Mouse (Mus musculus) forelimb bud, embryonic 11.5 days (tissue): Measurements from ENCODE around the gene Pla2g3.

ENCODE experiments used
- DNase-seq: peaks from one replicate; pipeline ENCODE4 v3.0.0-alpha.2; 2012; ENCODE audit warnings: low read depth, low spot score

The Pla2g3 gene

DNA sequence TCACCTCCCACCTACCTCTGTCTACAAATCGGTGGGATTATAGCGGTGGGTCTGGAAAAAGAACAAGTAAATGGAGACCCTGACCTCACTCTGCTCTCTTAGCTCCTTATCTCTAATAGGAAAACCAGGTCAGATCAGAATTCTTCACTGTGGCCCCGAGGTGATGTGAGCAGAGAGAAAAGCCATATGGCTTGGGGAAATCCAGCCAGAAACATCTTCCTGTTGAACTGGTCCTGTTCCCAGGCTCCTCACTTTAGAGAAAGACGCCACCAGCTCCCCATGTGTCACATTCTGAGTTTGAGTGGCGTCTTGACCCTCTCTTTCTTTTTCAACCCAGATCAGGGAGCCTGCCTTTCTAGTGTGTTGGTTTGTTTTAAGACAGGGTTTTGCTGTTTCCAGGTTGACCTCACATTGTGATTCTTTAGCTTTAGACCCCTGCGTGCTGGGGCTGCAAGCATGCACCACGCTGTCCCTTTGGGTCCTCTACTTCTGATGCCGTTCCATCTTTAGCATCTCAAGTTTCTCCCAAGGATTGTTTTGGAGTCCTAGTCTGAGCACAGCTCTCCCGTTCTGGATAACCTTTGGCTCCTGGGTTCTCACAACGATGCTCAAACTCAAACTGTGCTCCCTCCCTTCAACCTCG lies 31.8 kb downstream of the Pla2g3 start:
- DNase-seq: no peak

DNA sequence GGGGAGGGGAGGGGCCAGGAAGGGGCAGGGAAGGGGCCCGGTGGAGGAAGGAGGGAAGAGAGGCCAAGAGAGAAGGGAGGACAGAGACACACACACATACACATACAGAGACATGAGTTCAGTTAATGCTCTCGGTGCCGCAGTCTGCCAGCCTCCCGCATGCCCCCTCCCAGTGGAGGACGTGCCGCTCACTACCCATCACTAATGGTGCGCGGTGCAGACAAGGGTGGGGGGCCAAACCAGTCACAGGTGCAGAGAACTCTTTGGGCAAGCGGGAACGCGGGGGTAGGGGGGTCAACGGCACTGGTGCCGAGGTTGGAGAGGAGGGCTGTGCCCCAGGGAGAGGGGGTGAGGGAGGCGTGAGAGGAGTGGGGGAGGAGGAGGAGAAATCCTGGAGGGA lies 32.8 kb downstream of the Pla2g3 start:
- DNase-seq: no peak

DNA sequence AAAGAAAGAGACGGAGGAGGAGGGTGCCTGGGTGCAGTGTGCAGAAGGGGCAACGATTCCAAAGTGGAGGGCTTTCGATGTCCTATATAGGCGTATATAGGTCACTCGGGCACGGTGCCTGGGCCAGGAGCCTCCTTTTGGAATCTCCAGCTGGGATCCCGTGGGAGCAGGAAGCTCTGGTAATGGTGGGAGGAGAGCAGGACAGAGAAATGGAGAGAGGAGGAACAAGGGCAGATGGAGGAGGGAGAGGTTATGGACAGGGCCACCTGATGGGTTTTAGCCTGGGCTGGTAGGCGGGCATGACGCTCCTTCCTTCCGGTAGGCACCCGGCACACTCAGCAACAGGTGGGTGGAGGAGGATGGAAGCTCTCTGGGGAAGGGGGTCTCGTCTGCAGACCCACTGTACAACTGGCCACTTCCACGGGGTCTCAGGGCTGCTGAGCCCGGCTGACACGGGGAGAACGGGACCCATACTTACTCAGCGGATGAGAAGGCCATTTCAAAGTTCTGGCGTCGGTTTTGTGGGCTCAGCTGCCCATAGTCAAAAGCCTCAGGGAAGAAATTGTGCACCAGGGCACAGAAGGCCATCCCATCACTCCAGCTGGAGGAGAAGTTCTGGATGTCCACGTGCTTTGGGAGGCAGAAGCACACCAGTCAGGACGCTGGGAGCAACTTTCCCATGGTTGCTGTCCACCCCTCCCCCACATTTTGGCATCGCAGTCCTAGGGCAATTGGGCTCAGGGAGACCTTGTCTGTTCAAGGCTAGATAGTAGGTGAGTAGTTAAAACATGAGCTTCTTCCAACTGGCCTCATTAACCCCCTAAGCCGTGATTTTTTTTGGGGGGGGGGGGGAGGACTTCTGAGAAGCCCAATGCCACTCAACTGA lies 33.5 kb downstream of the Pla2g3 start:
- DNase-seq: no peak

DNA sequence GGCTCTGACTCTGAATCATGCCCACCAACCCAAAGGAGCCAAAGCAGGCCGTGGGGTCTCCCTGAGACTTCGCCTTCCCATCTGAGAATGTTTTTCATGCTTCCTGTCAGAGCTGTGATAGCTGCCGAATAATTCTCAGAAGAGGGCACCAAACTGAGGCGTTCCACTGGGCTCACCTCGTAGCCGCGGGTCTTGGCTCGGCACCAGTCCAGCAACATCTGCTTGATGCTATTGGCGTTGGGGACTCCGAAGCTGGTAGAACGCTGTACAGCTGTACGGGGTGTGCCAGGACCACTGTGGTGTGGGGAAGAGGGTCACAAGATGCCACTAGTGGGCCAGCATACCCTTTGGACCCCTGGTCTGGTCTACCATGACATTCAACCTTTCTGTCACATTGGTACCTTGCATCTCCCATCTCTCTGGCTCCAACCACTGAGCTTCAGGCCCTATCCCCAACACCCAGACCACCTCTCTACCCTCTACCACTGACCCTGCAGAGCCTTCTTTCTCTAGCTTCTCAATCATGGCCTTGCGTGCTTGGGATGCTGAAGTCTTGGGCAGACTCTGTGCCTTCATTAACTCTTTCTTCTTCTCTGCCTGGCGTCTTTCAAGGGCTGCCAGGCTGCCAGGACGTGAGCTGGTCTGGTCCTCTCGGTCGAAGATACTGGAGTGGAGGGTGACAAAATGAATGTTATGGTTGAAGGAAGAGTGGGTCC lies 34.4 kb downstream of the Pla2g3 start:
- DNase-seq: no peak

DNA sequence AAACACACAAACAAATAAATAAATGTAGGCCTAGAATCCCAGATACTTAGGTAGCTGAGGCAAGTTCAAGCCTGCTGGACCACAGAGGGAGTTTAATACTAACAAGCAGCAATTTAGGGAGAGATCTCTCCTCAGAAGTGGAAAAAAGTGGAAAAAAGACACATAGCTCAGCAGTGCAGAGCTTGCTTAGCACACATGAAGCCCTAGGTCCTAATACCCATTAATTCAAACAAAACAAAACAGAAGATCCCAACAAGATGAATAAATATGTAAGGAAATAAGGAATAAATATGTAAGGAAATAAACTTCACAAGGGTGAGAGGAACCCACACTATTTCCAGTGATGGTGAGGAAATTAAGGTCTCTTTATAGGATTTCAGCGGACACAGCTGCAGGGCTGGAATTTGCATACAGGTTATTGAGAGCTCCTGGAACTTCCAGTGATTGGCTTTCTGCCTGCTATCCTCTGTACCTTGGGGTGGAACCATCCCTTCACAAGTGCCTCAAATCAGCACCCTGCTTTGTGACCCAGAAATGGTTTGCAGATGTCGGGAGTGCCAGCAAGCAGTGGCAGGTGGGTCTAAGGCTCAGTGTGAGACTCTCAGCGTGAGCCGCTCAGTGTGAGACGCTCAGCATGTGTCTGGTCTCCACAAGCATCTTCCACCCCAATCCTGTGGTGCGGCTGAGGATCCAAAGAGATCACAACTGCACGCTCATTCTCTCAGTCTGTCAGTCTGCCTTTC lies 35.9 kb downstream of the Pla2g3 start:
- DNase-seq: no peak

DNA sequence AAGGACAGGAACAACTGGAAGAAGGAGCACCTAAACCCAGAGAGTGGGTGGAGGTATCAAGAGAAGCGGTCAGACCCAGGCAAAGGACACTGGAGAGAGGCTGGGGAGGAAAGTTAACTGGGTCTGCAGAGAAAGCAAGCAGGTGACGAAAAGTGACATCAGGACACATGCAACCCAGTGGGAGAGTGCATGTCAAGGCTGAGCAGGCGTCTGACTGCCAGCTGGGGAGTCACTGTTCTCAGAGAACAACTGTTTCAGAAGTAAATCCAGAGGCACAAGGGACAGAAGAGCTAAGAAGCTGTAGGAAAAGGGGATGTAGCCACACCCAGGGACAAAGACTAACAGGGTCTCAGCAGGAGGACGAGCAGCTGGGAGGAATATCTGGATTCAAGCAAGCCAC lies 37.5 kb downstream of the Pla2g3 start:
- DNase-seq: no peak

DNA sequence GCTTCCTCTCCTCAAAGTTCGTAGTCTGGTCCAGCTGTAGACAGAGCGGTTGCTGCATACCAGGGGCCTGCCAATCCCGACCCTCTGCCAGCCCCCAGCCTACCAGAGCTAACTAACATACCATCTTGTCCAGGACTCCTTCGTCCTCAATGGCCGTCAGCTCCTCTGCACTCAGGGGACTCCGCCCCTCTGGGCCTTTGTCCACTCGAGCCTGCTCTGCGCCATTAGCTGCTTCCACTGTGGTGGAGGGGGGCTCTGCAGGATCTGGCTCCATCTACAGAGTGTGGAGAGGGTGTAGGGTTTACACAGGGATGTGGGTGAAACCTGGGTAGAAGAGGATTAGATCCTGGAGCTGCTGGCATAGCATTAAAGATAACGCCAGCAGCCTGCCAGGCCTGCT lies 38.1 kb downstream of the Pla2g3 start:
- DNase-seq: no peak

DNA sequence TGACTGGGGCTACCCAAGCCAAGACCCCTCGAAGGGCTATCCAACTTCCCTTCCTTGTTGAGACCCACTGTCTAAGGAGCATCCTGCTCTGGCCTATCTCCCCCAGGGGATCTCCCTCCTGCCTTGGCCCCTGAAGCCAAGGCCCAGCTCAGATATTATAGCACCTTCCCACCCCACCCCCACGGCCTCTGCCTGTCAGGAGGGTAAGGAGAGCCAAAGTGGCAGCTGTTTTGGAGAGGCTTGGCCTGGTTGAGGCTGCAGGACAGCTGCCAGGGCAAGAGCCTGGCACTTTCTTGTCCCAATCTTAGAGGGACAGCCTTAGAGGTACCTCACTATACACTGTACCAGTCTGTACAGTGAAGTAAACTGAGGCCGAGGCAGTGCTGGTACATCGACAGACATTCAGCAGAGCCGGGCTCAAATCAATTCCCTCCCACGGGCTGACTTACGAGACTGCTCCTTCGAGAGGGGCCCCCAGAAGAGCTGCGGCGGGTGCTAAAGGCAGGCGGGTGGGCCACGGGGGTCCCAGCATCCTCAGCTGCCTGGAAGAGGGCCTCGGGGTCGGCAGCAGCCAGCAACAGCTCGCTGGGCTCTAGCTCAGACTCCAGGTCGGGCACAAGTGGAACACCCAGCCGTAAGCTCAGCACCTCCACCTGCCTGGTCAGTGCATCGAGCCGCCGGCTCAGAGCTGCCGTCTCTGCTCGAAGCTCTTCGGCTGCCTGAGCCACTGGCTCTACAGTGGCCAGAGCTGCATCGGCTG lies 39.1 kb downstream of the Pla2g3 start:
- no peak for DNase-seq

DNA sequence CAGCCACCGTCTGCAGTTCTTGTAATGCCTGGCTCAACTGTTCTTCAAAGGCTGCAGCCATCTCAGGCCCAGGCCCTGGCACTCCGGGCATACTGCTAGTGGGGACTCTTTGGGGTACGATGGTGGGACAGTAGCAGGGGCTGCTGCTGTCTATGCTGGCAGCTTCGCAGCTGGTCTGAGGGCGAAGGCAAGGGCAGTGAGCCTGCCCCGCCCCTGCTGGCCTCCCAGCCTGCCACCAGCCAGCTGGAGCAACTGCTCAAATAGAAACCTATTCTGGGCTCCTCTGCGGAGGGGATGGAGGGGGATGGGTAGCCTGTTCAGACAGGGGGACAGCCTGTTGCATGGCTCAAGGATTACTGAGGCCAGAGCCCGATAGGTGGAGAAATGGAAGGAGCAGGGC lies 39.7 kb downstream of the Pla2g3 start:
- no peak for DNase-seq

DNA sequence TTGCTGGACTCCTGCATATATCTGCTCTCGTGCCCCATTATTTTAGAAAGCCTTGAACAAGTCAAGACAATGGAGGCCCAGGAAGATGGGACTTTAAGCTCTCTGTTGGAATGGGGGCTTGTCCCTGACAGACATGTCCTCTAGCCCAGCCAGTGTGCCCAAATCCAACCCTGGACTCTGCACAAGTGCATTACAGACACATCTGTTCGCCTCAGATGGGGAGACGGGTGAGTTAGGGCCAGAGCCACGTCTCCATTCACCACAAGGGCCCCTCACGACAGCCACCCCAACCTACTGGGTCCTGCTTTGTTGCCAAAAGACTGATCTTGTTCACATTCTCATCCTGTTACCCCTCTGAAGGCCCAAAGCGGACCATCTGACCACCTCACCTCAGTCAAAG lies 40.1 kb downstream of the Pla2g3 start:
- no peak for DNase-seq

DNA sequence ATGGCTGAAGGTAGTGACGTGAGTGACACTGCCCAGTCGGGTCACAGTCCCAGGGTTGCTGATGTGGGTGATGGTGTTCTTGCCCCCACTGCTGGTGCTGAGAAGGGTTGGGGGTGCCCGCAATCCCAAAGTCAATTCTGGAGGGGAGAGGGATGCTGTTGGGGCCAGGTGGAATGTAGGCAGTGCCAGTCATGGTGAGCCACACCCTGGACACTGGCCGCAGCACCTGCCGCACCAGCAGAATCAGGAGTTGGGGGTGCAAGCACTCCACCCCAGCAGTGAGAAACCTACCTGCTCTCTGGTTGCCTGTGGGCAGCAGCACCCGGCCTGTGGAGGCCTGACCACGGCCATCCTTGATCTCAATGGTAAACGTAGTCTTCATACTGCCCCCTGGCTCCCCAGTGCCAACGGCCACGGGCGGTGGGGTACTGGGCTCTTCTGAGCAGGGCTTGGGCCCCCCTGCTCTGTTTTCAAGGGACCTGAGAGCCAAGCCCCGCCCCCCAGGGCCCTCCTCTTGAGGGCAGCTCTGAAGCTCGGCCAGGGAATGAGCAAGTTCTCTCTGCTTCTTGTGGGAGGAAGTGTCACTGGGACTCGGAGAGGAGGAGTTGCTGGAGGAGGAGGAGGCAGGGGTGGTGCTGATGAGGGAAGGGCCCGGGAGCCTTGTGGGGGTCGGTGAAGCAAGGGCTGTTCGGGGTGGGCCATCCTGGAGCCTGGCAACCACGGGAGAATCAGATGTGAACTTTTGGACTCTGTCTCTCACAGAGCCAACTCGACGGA lies 41.6 kb downstream of the Pla2g3 start:
- DNase-seq: no peak

DNA sequence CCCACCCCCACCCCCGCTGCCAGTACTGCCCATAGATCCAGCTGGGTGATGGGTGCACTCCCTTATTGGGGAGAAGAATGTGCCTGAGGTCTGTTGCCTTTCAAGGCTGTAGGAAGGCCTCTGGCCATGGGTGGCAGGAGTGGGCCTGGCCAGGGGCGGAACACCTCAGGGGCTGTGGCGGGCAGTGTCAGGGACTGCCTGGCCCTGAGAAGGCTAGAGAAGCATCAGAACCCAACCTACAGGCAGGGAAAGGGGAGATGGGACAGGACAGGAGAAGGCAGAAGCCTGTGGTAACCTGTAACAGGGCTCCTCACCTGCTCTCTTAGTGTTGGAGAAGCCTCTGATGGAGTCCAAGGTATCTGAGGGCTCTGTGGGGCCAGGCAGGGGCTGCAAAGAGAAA lies 42.6 kb downstream of the Pla2g3 start:
- DNase-seq: no peak

DNA sequence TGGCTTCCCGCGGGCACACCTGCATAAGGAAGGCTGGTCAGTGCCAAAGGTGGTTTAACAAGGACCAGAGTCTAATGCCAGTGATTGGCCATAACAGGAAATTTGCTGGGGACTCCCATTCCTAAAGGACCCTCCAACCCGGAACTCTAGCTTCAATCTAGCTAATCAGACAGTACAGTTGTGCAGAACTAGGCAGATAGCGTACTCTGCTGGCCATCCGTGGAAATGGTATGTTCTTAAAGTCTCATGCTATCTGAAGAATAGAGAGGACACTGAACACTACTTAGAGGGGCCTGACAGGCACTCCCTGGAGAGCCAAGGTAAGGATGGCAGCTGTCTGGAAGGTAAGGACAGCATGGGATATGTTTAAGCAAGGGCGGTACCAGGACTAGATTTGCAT lies 43.5 kb downstream of the Pla2g3 start:
- no peak for DNase-seq

DNA sequence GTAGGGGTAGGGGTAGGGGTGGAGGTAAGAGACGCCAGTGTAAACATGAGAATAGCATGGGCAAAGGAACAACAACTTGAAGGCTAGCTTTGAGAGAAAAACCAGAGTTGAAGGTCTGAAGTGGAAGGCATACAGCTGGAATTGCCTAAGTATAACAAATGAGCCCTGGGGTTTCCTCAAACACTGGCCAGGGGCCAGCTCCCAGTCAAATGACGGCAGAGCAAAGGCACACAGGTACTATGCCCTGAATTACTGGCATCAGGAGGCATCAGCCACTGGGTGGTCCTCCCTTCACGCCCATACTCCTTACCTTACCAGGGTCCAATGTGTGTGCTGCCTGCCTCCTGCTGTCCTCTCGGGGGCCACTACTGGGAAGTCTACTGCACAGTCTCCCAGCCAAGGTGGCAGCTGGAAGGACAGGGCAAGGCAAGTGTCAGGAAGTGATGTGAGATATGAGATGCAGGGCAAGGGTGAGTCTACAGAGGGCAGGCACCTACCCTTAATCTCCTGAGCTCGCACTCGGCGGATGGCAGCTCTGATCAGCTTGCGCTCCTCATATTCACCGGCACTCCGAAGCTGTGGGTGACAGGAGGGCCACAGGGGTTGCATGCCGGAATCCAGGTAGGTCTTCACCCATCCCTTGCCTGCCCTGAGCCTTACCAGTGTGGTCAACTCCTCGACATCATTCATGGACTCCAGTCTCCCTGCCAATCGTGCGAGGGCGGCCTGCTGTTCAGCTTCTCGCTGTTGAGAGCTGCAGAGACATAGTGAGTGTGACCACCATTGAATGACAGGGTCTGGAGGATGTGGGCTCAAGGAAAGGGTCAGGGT lies 44.2 kb downstream of the Pla2g3 start:
- DNase-seq: no peak

DNA sequence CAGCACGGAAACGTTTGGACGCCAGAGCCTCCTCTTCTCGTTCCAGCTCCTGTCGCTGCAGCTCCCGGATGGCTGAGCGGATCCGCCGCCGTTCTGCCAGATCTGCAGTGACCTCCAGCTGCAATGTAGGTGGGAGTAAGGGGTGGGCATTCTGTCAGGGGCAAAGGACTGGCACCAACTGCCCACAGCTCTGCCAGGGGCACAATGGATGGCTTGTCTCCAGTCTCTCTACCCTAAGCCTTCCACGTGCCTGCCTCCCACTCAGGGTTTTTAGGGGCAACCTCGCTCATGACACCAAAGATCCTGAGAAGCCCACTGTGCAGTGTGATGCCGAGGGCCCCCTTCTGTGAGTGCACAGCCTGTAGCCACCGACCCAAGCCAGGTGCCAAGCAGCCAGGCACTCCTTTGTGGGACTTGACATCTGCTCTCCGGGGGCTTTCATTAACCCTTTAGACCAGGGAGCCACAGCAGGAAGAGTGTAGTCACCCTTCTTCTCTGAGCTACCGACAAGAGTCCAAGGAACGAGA lies 45.4 kb downstream of the Pla2g3 start:
- no peak for DNase-seq

DNA sequence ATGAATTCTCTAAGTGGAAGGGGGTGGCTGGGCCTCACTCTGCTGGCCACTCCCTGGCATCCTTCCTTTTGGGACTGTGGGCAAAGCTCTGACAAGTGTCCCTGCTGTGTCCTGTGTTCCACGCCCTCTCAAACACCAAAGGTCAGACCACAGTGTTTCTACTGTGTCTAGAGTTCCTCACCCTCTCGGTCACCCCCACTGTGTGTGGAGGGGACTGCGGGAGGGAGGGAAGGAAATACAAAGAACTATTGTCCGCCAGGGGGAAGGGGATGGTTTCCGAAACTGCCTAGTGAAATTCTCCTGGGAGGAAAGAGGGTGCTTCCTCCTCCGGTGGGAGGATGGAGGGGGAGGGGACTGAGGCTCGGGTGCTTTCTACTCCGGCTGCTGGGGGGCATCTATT lies 46.9 kb downstream of the Pla2g3 start:
- DNase-seq: no peak

DNA sequence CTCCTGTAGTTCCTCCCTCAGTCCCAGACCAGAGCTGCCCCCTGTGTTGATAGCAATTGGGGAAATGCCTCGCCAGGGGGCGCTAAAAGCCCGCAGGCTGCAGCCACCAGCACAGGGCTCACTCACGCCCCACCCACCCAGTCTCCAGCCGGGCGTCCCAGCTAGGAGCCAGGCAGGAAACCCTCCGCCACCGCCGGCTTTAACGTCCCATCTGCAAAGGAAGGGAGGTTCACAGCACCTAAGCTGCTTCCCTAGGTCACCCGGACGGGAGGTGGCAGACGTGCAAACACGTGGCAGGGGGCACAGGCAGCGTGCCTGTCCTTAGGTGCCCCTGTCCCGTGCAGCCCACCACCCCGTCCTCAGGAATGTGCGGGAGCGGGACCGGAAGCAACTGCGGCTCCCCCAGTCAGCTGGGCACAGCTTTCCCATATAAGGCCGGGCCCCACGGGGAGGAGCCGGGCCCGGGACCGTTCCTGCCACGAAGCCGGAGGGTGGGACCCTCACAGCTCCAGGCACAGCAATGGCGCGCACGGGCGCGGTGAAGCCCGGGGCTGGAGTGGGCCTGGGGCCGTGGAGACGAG lies 47.4 kb downstream of the Pla2g3 start:
- DNase-seq: peak; percentile 94

DNA sequence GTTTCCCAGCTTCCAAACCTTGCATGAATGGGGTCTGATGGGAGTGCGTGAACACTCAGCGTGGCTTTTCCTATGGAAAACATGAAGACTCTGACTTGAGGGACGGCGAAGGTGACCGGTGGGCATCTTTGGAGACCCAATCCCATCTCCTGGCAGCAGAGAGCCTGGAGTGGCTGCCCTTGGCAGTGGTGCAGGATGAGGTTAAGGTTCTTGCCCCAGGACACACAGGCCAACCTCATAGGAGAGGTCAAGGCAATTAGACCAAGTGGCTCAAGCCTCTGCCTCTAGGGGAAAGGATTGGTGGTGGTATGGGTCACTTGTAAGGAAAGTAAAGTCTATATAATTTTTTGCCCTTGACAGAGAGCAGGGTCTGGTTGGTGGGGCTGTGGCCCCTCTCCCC lies 48.0 kb downstream of the Pla2g3 start:
- DNase-seq: no peak
